11 mouse cellular contexts compared by ENCODE assay signal in genomic region chr10:97282841-97283496, GRCm38 (mm10).
A peak's percentile ranks its signal among the peaks of the same experiment; 100 is the strongest.
DNase-seq lines count a peak whose midpoint lies in the region.
"Had no signal": no experiment of that assay in that cellular context is flagged by ENCODE, and none has a peak within 500 bp of the region (broad histone marks: within the 10 kb centered on the region; RNA-seq: fewer than 3 reads in every experiment).

No protein-coding gene starts in this region.

- intact Hi-C loops in left cerebral cortex, postnatal 14 days (cut with DNase I): loop anchor here (10.0 kb wide), 1 partner anchor 208 kb away; no protein-coding TSS in a partner anchor

- peak; percentile 12 for DNase-seq in layer of hippocampus, adult 9-11 months
- no peak for DNase-seq in layer of hippocampus, postnatal 10 days (ENCODE audit: low spot score in 2 of 2)
- DNase-seq in right cerebral cortex, adult 2 months (ENCODE audit: low spot score in 2 of 2): peak; percentile 5 to 19
- DNase-seq in right cerebral cortex, postnatal 10 days (ENCODE audit: low spot score in 2 of 2): no peak
- DNase-seq in left cerebral cortex, postnatal 14 days (ENCODE audit: low spot score in 2 of 2): peak; percentile 7 to 20
- no peak for DNase-seq in thymus, postnatal 14 days
- no peak for DNase-seq in adrenal gland, adult (ENCODE audit: inconsistent age in 2 of 2, low spot score in 1 of 2)
- DNase-seq: adrenal gland, postnatal 14 days; cerebellum, adult 9-11 months; retina, postnatal 1 day; thymus, adult 18-20 months had no signal

Comparison
In these comparisons a context has a peak if more than half of its experiments do, and no peak if none do; other contexts are left out.
1. DNase-seq: peak in layer of hippocampus, adult 9-11 months (single experiment), right cerebral cortex, adult 2 months (2 of 2) and left cerebral cortex, postnatal 14 days (2 of 2); none in layer of hippocampus, postnatal 10 days (0 of 2), right cerebral cortex, postnatal 10 days (0 of 2), thymus, postnatal 14 days (single experiment) and adrenal gland, adult (0 of 2).